In genomic region chr10:39450356-39450755, GRCm38 (mm10) we compare ENCODE assay signal across 9 mouse cellular contexts.
DNase-seq lines count a peak whose midpoint lies in the region; ATAC-seq lines count a peak whose summit lies in the region.
"Had no signal": no experiment of that assay in that cellular context is flagged by ENCODE, and none has a peak within 500 bp of the region (broad histone marks: within the 10 kb centered on the region; RNA-seq: fewer than 3 reads in every experiment).

No protein-coding gene starts in this region.

- H3K4me1 ChIP-seq in heart, embryonic 10.5 days = peaks cover 45% of the 10 kb centered on the region
- peaks cover 13% of the 10 kb centered on the region; the same call in 1 of the 2 replicates for H3K4me1 ChIP-seq in neural tube, embryonic 11.5 days (ENCODE audit: control insufficient read depth, insufficient read depth, low read length)
- peaks cover 36% of the 10 kb centered on the region for H3K4me1 ChIP-seq in liver, embryonic 12.5 days

- 54% methylated on average over 8 of the region's 8 CpGs for WGBS in heart, embryonic 10.5 days
- WGBS in neural tube, embryonic 11.5 days = 74% methylated on average over 8 of the region's 8 CpGs
- 60% methylated on average over 8 of the region's 8 CpGs for WGBS in liver, embryonic 12.5 days (ENCODE audit: insufficient replicate concordance)

- H3K4me2 ChIP-seq in neural tube, embryonic 11.5 days (ENCODE audit: low read depth) = no peak overlapping the region
- no peak overlapping the region for H3K4me2 ChIP-seq in liver, embryonic 12.5 days

- no peak overlapping the region for H3K9ac ChIP-seq in neural tube, embryonic 11.5 days (ENCODE audit: low read length)
- H3K9ac ChIP-seq in liver, embryonic 12.5 days = no peak overlapping the region

- no peak overlapping the region for H3K4me3 ChIP-seq in heart, embryonic 10.5 days
- H3K4me3 ChIP-seq in neural tube, embryonic 11.5 days (ENCODE audit: low read depth, low read length) = no peak overlapping the region
- no peak overlapping the region for H3K4me3 ChIP-seq in liver, embryonic 12.5 days

- intact Hi-C loops in heart, postnatal 14 days (cut with DNase I) = loop anchor here (5.0 kb wide), 1 partner anchor 38 kb away; no protein-coding TSS in a partner anchor

- H3K36me3 ChIP-seq in heart, embryonic 10.5 days = no peaks in the 10 kb centered on the region
- H3K36me3 ChIP-seq in neural tube, embryonic 11.5 days (ENCODE audit: control insufficient read depth, insufficient read depth, low read length) = no peaks in the 10 kb centered on the region
- H3K36me3 ChIP-seq in liver, embryonic 12.5 days = no peaks in the 10 kb centered on the region

- H3K27me3 ChIP-seq in heart, embryonic 10.5 days (ENCODE audit: insufficient read depth, poor library complexity, severe bottlenecking) = no peaks in the 10 kb centered on the region
- no peaks in the 10 kb centered on the region for H3K27me3 ChIP-seq in neural tube, embryonic 11.5 days (ENCODE audit: control insufficient read depth, insufficient read depth, low read length)
- no peaks in the 10 kb centered on the region for H3K27me3 ChIP-seq in liver, embryonic 12.5 days (replicated peaks)

- H3K9me3 ChIP-seq in heart, embryonic 10.5 days = no peaks in the 10 kb centered on the region
- no peaks in the 10 kb centered on the region for H3K9me3 ChIP-seq in neural tube, embryonic 11.5 days (ENCODE audit: control insufficient read depth, low read length)
- H3K9me3 ChIP-seq in liver, embryonic 12.5 days (replicated peaks) = no peaks in the 10 kb centered on the region

- no peak for ATAC-seq in neural tube, embryonic 11.5 days (ENCODE audit: insufficient read depth, low FRiP score, low TSS enrichment)
- no peak for ATAC-seq in liver, embryonic 12.5 days

- H3K27ac ChIP-seq in heart, embryonic 10.5 days = peak overlapping the region; percentile 75
- H3K27ac ChIP-seq in neural tube, embryonic 11.5 days (ENCODE audit: low read depth, low read length) = peak overlapping the region; percentile 15; the same call in 1 of the 2 replicates
- H3K27ac ChIP-seq in liver, embryonic 12.5 days = peak overlapping the region; percentile 60; the same call in 1 of the 2 replicates

- no peak for DNase-seq in heart, embryonic 10.5 days (ENCODE audit: low spot score)
- DNase-seq in heart, postnatal 14 days = no peak
- DNase-seq in neural tube, embryonic 11.5 days (ENCODE audit: low spot score) = no peak
- no peak for DNase-seq in neural tube, embryonic 10.5 days (ENCODE audit: extremely low spot score, low spot score)
- DNase-seq in frontal cortex, adult 2 months (ENCODE audit: extremely low spot score in 1 of 2, low spot score in 1 of 2) = no peak
- DNase-seq in layer of hippocampus, adult 9-11 months = no peak
- DNase-seq in layer of hippocampus, adult 11-12 months (ENCODE audit: low spot score) = no peak
- DNase-seq: layer of hippocampus, postnatal 36 days had no signal

Comparison
In these comparisons a context has a peak if more than half of its experiments do, and no peak if none do; other contexts are left out.
1. H3K27ac ChIP-seq: peak in every context shown above with its lines; median percentile 75 in heart, embryonic 10.5 days; 60 in liver, embryonic 12.5 days; 15 in neural tube, embryonic 11.5 days.